Mouse (Mus musculus): ENCODE data around the gene Atxn7l3. TPM values are rescaled to one million over a fixed set of nuclear protein-coding genes. Genes with fewer than 3 reads are reported as not detected.

Atxn7l3 gene
- polyA plus RNA-seq, 1 experiment, result 142 TPM

GRCm38 (mm10) chr11:102319410-102319792, 23.0 kb upstream of the Atxn7l3 start, which contains the start of gene Ubtf:
TSS of gene Ubtf (minus strand) at chr11:102319742.
- peak in 1 of 2 experiments; percentile 86 for DNase-seq (ENCODE audit: extremely low spot score in 1 of 2, low spot score in 1 of 2)

GRCm38 (mm10) chr11:102318576-102319409, 22.4 kb upstream of the Atxn7l3 start:
- no peak for DNase-seq (ENCODE audit: extremely low spot score in 1 of 2, low spot score in 1 of 2)

GRCm38 (mm10) chr11:102317901-102318575, 21.6 kb upstream of the Atxn7l3 start:
- DNase-seq (ENCODE audit: extremely low spot score in 1 of 2, low spot score in 1 of 2), result no peak

GRCm38 (mm10) chr11:102317298-102317900, 21.0 kb upstream of the Atxn7l3 start:
- DNase-seq (ENCODE audit: extremely low spot score in 1 of 2, low spot score in 1 of 2), result peak in 1 of 2 experiments; percentile 56

- peak in 1 of 2 experiments; percentile 83 for DNase-seq (ENCODE audit: extremely low spot score in 1 of 2, low spot score in 1 of 2)
Measured at GRCm38 (mm10) chr11:102316572-102317297, 20.3 kb upstream of the Atxn7l3 start.

- no peak for DNase-seq (ENCODE audit: extremely low spot score in 1 of 2, low spot score in 1 of 2)
Measured at GRCm38 (mm10) chr11:102315690-102316571, 19.5 kb upstream of the Atxn7l3 start.

GRCm38 (mm10) chr11:102314321-102314720, 17.9 kb upstream of the Atxn7l3 start:
- no peak for DNase-seq (ENCODE audit: extremely low spot score in 1 of 2, low spot score in 1 of 2)

- no peak for DNase-seq (ENCODE audit: extremely low spot score in 1 of 2, low spot score in 1 of 2)
Measured at GRCm38 (mm10) chr11:102312586-102312985, 16.2 kb upstream of the Atxn7l3 start.

GRCm38 (mm10) chr11:102311966-102312365, 15.5 kb upstream of the Atxn7l3 start:
- DNase-seq (ENCODE audit: extremely low spot score in 1 of 2, low spot score in 1 of 2), result no peak

- DNase-seq (ENCODE audit: extremely low spot score in 1 of 2, low spot score in 1 of 2), result no peak
Measured at GRCm38 (mm10) chr11:102310768-102311695, 14.6 kb upstream of the Atxn7l3 start.

GRCm38 (mm10) chr11:102309821-102310617, 13.6 kb upstream of the Atxn7l3 start:
- DNase-seq (ENCODE audit: extremely low spot score in 1 of 2, low spot score in 1 of 2), result no peak

- peak; percentile 93 to 99 for DNase-seq (ENCODE audit: extremely low spot score in 1 of 2, low spot score in 1 of 2)
Measured at GRCm38 (mm10) chr11:102308979-102309378, 12.5 kb upstream of the Atxn7l3 start.

GRCm38 (mm10) chr11:102308104-102308503, 11.7 kb upstream of the Atxn7l3 start:
- no peak for DNase-seq (ENCODE audit: extremely low spot score in 1 of 2, low spot score in 1 of 2)

GRCm38 (mm10) chr11:102305359-102305758, 8.9 kb upstream of the Atxn7l3 start:
- DNase-seq (ENCODE audit: extremely low spot score in 1 of 2, low spot score in 1 of 2), result no peak

GRCm38 (mm10) chr11:102304141-102304540, 7.7 kb upstream of the Atxn7l3 start:
- DNase-seq (ENCODE audit: extremely low spot score in 1 of 2, low spot score in 1 of 2), result no peak

- DNase-seq (ENCODE audit: extremely low spot score in 1 of 2, low spot score in 1 of 2), result no peak
Measured at GRCm38 (mm10) chr11:102299839-102300238, 3.4 kb upstream of the Atxn7l3 start.

GRCm38 (mm10) chr11:102297577-102298556, 1.4 kb upstream of the Atxn7l3 start:
- no peak for DNase-seq (ENCODE audit: extremely low spot score in 1 of 2, low spot score in 1 of 2)

Measured in frontal cortex, adult 2 months (tissue).